In genomic region chr11:81767781-81768180, GRCm38 (mm10) we compare ENCODE assay signal across 8 mouse cellular contexts.
DNase-seq lines count a peak whose midpoint lies in the region; ATAC-seq lines count a peak whose summit lies in the region.
"Had no signal": no experiment of that assay in that cellular context is flagged by ENCODE, and none has a peak within 500 bp of the region (broad histone marks: within the 10 kb centered on the region; RNA-seq: fewer than 3 reads in every experiment).

No protein-coding gene starts in this region.

- DNase-seq in adrenal gland, postnatal 25 days: peak; percentile 26
- DNase-seq in brain, embryonic 18.5 days (ENCODE audit: low read depth, low spot score): peak; percentile 68
- peak; percentile 35 to 61 for DNase-seq in frontal cortex, postnatal 36 days (ENCODE audit: low spot score in 2 of 2)
- peak; percentile 29 to 33 for DNase-seq in left cerebral cortex, postnatal 36 days (ENCODE audit: low spot score in 2 of 2)
- no peak for DNase-seq in spleen, postnatal 36 days (ENCODE audit: low spot score in 2 of 2)
- DNase-seq in spleen, postnatal 4 days (ENCODE audit: low spot score in 2 of 2): no peak

- no peak for ATAC-seq in inflammation-experienced regulatory T-cells, adult 6 months
- ATAC-seq: Patski had no signal

- intact Hi-C loops in left cerebral cortex, postnatal 36 days (cut with DNase I): loop anchor here (5.0 kb wide), 1 partner anchor 200 kb away; the partner anchor contains the start of gene Asic2

Comparison
In these comparisons a context has a peak if more than half of its experiments do, and no peak if none do; other contexts are left out.
1. DNase-seq: peak in adrenal gland, postnatal 25 days (single experiment), brain, embryonic 18.5 days (single experiment), frontal cortex, postnatal 36 days (2 of 2) and left cerebral cortex, postnatal 36 days (2 of 2); none in spleen, postnatal 36 days (0 of 2) and spleen, postnatal 4 days (0 of 2).